Mouse (Mus musculus): ENCODE results near the gene Trpm7. TPM values are rescaled to one million over a fixed set of nuclear protein-coding genes. Genes with fewer than 3 reads are reported as not detected.
A peak's percentile ranks its signal among the peaks of the same experiment; 100 is the strongest.

Gene Trpm7
- polyA plus RNA-seq, 1 experiment from 2014 or later, result 65.3 TPM

DNA sequence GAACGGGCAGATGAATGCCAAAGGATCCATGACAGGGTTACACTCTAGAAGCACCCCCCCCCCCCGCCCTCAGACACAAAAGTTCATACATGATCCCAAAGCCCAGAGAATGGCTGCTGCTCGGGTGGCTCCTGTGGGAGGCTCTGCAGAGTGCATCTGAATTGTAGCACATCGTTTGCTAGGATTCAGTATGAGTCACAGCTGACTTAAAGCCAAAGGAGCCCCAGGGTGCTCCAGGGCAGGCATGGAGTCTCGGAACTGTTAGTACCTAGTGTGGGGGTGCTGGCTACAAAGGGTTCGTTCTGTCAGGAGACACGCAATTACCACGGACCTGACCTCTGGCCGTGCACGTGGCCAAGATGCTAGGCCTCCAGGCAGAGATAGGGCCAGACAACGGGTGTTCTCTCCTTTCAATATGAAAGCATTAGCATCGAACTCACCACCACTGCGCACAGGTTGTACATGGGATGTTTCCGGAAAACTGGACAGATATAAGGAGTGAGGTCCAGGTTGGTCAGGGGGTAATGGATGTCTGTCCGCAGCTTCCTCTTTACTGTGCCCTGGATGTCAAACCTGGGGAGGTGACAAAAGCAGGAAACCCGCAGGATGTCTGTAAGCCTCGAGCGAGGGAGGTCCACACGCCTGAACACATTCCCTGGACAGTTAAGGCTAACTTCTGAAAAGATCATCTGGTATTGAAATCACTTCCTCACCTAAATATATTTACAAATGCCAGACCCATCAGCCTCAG is 106.4 kb downstream of the Trpm7 start:
- Histone ChIP-seq H3K4me1 (no peaks in the 10 kb centered on the region), H3K27me3 (no peaks in the 10 kb centered on the region), H3K9ac (no peak overlapping the region), H3K9me3 (no peaks in the 10 kb centered on the region), H3K4me2 (replicated peaks) (no peak overlapping the region), H3K27ac (no peak overlapping the region), H3K4me3 (no peak overlapping the region), H3K36me3 (0 out of 2 replicates have a peak, but pooled peaks cover 2% of the 10 kb centered on the region)
- WGBS, result 65% methylated on average over 19 of the region's 19 CpGs
- ATAC-seq (ENCODE audit: low FRiP score, low read depth), result no peak

DNA sequence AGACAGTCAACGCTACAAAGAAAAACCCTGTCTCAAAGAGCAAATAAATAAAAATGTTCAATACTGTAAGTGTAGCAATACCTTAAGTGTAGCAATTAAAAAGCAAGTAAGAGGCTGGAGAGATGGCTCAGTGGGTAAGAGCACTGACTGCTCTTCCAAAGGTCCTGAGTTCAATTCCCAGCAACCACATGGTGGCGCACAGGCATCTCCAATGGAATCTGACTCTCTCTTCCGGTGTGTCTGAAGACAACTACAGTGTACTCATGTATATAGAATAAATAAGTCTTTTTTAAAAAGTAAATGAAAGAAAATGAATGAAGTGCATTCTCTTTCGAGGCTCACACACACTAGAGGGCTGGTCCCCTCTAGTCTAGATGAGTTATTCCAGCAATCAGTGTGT is 107.8 kb downstream of the Trpm7 start:
- Histone ChIP-seq H3K27ac (no peak overlapping the region), H3K4me1 (no peaks in the 10 kb centered on the region), H3K9me3 (no peaks in the 10 kb centered on the region), H3K27me3 (no peaks in the 10 kb centered on the region), H3K4me3 (no peak overlapping the region), H3K36me3 (peaks cover 10% of the 10 kb centered on the region; the same call in 1 of the 2 replicates), H3K9ac (no peak overlapping the region), H3K4me2 (replicated peaks) (no peak overlapping the region)
- WGBS, result 80% methylated on average over 4 of the region's 4 CpGs
- ATAC-seq (ENCODE audit: low FRiP score, low read depth), result no peak

- Histone ChIP-seq H3K4me2 (replicated peaks) (no peak overlapping the region), H3K4me3 (no peak overlapping the region), H3K9me3 (no peaks in the 10 kb centered on the region), H3K27ac (no peak overlapping the region), H3K27me3 (no peaks in the 10 kb centered on the region), H3K4me1 (no peaks in the 10 kb centered on the region), H3K36me3 (peaks cover 16% of the 10 kb centered on the region), H3K9ac (no peak overlapping the region)
- no peak for ATAC-seq (ENCODE audit: low FRiP score, low read depth)
- 95% methylated on average over 3 of the region's 3 CpGs for WGBS
Measured at GRCm38 (mm10) chr2:126767599-126767998, 108.4 kb downstream of the Trpm7 start.

DNA sequence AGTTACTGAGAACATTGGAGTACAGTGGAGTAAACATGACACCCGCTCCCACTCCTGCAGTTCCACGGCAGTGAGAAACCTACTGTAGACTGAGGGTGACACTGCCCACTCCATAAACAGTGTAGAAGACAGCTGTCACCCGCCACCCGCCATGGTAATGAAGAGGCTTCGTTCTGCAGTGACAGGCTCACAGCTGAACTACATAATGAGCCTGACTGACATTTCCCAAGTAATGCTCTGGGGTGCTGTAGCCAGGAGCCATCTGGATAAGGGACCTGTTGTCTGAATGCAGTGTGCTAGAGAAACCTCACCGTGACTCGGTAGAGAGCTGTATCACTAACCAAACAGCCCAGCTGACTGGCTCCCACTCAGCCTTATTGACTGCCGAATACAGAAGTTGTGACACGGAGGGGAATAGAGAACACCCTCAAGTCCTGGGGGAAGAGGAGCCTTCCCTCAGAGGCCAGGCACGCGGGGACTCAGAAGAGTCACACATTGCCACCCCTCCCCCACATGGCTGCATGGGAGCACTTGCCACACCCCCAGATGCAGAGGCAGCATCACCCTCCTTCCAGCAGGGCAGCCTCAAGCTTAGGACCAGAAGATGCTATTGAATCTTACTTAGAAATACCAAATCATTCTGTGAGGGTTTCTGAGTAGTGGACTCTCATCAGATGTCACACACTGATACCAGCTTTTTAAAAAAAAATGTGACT is 110.0 kb downstream of the Trpm7 start:
- Histone ChIP-seq H3K4me1 (no peaks in the 10 kb centered on the region), H3K9ac (no peak overlapping the region), H3K36me3 (peaks cover 32% of the 10 kb centered on the region), H3K4me3 (no peak overlapping the region), H3K27me3 (no peaks in the 10 kb centered on the region), H3K9me3 (no peaks in the 10 kb centered on the region), H3K4me2 (replicated peaks) (peak overlapping the region; percentile 12; the same call in 1 of the 2 replicates), H3K27ac (no peak overlapping the region)
- ATAC-seq (ENCODE audit: low FRiP score, low read depth), result peak; percentile 22; the same call in 1 of the 2 replicates
- WGBS, result 44% methylated on average over 11 of the region's 11 CpGs

DNA sequence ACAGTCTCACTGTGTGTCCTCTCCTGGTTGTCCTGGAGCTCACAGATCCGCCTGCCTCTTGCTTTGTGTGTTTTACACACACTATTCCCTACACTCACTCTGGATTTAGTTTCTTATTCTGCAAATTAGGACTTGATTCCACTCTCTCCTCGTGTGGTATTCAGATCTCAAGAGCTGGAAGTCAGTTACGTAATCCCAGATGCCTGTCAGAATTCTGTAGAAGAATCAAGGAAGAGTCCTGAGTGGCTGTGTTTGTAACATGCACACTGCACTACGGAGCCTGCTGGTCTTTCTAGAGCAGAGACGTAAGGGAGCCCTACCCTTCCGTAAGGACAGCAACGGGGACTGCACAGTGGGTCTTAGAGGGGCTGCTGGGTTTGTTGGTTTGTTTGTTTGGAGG is 116.7 kb downstream of the Trpm7 start:
- no peak overlapping the region for H3K9ac ChIP-seq
- WGBS, result 93% methylated on average over 7 of the region's 7 CpGs
- no peak overlapping the region for H3K4me2 ChIP-seq (replicated peaks)
- no peaks in the 10 kb centered on the region for H3K9me3 ChIP-seq
- peaks cover 92% of the 10 kb centered on the region for H3K36me3 ChIP-seq
- no peak for ATAC-seq (ENCODE audit: low FRiP score, low read depth)
- no peaks in the 10 kb centered on the region for H3K27me3 ChIP-seq
- no peak overlapping the region for H3K4me3 ChIP-seq
- H3K4me1 ChIP-seq, result no peaks in the 10 kb centered on the region
- no peak overlapping the region for H3K27ac ChIP-seq

DNA sequence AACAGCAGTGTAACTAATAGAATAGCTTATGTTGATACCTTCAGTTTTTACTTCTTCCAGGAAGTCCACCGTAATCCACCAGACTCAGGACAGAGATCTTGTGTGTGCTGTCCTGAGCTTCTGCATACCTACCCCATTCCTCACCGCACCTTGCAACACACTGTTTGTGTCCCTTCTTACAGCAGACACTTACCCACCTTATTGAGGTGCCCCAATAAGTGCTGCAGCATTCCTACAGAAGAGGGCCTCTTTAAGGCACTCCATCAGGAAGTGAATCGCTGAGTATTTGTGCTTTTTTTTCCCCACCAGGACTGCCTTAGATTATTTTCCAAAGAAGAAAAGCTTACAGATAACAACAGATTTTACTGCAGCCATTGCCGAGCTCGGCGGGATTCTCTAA is 120.4 kb downstream of the Trpm7 start:
- H3K9me3 ChIP-seq, result no peaks in the 10 kb centered on the region
- H3K4me3 ChIP-seq, result no peak overlapping the region
- H3K36me3 ChIP-seq, result peaks cover 92% of the 10 kb centered on the region
- H3K27me3 ChIP-seq, result no peaks in the 10 kb centered on the region
- no peak overlapping the region for H3K9ac ChIP-seq
- no peak overlapping the region for H3K27ac ChIP-seq
- no peaks in the 10 kb centered on the region for H3K4me1 ChIP-seq
- ATAC-seq (ENCODE audit: low FRiP score, low read depth), result no peak
- no peak overlapping the region for H3K4me2 ChIP-seq (replicated peaks)
- 98% methylated on average over 6 of the region's 6 CpGs for WGBS

- Histone ChIP-seq H3K9me3 (no peaks in the 10 kb centered on the region), H3K4me3 (no peak overlapping the region), H3K36me3 (peaks cover 73% of the 10 kb centered on the region), H3K27me3 (no peaks in the 10 kb centered on the region), H3K4me1 (no peaks in the 10 kb centered on the region), H3K9ac (no peak overlapping the region), H3K27ac (no peak overlapping the region), H3K4me2 (replicated peaks) (no peak overlapping the region)
- no peak for ATAC-seq (ENCODE audit: low FRiP score, low read depth)
- WGBS, result 78% methylated on average over 5 of the region's 5 CpGs
Measured at GRCm38 (mm10) chr2:126743389-126743788, 132.6 kb downstream of the Trpm7 start.

Small RNA genes within 50 kb of the gene (microRNA-seq; reads per million reads assigned to microRNA genes)
- not detected for gene Mir3473g

Other genes with a start within 250 kb of the Trpm7 start
- 68.2 and 69.6 TPM in 2 replicates for gene Gabpb1, start 199.9 kb downstream of the Trpm7 start, polyA plus RNA-seq (2015; fragmentation: Nextera tagmentation; extraction: Ambion mirVana)
- gene Usp8, start 168.9 kb downstream of the Trpm7 start, polyA plus RNA-seq (2015; fragmentation: Nextera tagmentation; extraction: Ambion mirVana), result 36.6 and 38.6 TPM in 2 replicates
- gene Usp50, start 92.8 kb downstream of the Trpm7 start, polyA plus RNA-seq (2015; fragmentation: Nextera tagmentation; extraction: Ambion mirVana), result 2.6 and 2.8 TPM in 2 replicates
- 51.2 and 53.2 TPM in 2 replicates for gene Sppl2a, start 57.0 kb upstream of the Trpm7 start, polyA plus RNA-seq (2015; fragmentation: Nextera tagmentation; extraction: Ambion mirVana)
- 10.5 and 12.8 TPM in 2 replicates for gene Ap4e1, start 132.5 kb upstream of the Trpm7 start, polyA plus RNA-seq (2015; fragmentation: Nextera tagmentation; extraction: Ambion mirVana)
- gene Blvra, start 194.4 kb upstream of the Trpm7 start, polyA plus RNA-seq (2015; fragmentation: Nextera tagmentation; extraction: Ambion mirVana), result 44.3 and 45.6 TPM in 2 replicates

Data from limb, embryonic 13.5 days (tissue).